Mouse (Mus musculus): ENCODE measurements around the gene Steap1.
A peak's percentile ranks its signal among the peaks of the same experiment; 100 is the strongest.

The Steap1 gene

DNA sequence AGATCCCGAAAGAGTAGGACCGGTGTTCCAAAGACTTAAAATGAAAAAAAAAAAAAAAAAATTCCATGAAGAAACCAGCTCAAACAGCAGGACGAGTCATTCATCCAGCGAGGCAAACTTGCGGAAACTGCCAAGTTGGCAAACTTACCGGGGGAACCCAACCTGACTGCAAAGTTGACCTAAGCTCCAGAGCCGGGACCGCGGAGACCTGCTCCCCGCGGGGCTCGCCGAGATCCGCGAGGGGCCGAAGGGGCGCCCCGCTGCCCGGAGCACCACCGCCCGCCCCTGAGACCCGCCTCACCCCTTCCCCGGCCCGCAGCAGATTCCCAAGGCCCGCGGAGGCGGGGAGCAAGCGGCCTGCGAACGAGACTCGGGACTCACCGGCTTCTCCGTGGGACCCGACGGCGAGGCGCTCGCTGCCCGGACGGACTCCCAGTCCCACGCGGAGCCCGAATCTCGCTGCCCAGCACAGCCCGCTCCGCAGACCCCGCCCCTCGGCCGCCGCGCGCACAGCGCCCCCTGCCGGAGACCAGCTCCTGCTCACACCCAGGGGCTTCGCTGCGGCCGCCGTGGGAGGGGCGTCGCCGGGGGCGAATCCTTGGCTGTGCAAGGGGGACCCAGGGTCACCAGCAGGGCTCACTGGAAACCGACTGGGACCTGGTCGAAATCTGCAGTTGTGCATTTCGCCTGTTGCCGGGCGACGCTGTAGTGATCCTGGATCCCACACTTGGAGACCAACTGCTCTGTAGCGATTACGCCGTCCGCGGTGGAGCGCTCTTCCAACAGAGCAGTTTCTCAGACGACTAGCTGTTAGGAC is at the start of gene Steap1:
TSS of gene Steap1 (minus strand) at position 461 of the 817 bp plus-strand sequence.
- DNase-seq, result peak; percentile 33

DNA sequence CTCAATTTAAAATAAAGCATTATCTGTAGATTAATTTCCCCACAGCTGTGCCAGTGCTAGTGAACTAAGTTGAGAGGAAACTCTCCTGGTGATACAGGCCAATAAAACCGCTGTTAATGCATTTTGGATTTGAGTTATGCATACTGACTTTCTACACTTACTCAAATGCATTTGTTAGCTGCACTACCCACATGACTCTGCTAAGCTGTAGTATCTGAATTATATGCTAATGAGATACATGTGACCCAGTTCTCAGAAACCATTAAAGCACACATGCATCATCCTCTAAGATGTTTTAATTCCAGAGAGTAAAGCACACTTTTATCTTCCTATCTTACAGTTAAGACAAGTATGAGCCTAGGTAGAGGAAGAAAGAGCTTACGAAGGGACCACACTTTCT is 38.0 kb upstream of the Steap1 start:
- DNase-seq, result no peak

DNA sequence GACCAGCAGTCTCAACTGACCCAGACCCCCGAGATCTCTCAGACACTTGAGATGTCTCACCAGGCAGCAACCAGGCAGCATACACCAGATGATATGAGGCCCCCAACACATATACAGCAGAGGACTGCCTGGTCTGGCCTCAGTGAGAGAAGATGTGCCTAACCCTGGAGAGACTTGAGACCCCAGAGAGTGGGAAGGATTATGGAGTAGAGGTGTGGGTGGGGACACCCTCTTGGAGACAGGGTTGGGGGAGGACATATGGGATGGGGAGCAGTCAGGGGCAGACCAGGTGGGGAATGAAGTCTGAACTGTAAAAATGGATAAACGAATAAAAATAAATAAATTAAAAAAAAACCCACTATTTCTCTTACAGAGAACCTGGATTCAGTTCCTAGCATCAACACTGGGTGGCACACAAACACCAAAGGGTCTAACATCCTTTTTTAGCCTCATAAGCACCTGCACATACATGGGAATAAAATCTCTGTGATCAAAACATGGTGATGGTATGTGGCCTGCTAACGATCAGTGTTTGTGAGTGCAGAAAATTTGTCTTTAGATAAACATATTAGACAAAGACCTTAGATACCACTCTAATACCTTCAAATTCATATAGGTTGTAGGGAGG is 7.4 kb upstream of the Steap1 start:
- DNase-seq, result no peak

DNA sequence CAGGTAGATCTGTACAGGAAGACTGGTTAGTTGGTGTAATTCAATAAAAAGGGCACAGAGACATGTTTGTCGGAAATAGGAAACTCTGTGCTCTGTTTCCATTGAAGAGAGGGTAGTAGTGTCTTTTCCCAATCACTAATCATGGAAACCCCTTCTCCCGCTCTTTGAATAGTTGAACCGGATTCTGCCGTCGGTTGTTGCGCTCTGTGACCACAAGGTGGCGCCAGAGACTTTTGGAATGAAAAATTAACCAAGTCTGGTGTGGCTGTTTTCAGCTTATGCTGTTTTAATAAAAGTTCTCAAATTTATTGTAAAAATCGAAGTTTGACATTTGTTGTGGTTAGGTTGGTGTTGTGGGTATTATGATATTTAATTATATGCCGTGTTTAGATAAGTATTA is 5.9 kb upstream of the Steap1 start:
- peak; percentile 6 for DNase-seq

- peak; percentile 12 for DNase-seq
These were observed 671 bp upstream of the Steap1 start for GRCm38 (mm10) chr5:5749772-5750222.

DNA sequence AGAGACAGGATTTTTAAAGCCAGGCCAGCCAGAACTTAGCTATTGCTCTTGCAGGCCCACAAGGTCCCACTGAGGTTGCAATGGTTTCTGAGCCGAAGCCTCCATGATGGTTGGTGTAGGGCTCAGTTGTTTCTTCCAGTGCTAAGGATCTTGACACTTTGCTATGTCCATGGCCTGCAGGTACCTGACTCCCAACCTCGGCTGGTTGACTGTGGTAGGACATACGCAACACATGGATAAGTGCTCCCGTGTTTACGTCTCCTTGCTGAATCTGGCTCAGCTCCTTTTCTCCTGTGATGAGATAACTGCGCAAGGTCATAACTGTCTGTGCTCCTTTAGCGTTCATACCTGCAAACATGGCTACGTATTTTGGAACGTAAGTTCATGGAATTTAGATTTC is 14.7 kb downstream of the Steap1 start:
- no peak for DNase-seq

DNA sequence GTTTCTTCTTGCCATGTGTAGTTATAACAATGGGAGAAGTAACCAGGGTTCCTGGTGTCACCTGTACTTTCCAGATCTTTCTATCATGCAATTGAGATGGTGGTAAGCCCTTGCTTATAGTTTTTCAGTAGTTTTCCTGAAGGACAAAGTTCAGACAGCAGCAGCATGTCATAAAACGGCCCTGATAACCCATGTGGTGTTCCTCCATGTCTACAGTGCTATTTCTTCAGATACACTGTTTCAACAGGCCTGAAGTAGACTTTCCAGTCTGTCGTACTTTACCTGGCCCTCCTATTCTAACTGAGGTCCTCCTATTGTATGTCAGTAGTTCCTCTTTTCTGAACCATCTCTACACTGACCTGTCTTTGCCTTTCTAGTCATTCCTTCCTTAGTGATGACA is 16.3 kb downstream of the Steap1 start:
- no peak for DNase-seq

GRCm38 (mm10) chr5:5732208-5732607 is 16.9 kb downstream of the Steap1 start:
- DNase-seq, result no peak

DNA sequence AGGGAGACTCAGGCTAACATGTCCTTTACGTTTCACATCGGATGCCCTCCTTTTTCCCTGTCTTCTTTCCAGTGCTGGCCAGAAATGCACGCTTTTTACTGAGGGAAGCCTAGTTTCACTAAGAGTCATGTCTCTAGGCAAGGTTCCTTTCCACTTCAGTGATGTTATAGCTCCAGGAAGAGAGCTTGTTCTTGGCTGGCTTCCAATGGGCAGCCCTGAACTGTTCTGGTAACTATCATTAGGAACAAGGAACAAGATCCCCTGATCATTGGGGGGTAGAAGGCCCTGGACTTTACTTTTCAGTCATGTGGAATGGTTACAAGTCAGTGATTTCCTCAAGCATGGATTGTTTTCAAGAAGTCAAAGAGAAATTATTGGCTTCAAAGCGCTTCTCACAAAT is 19.2 kb downstream of the Steap1 start:
- no peak for DNase-seq

DNA sequence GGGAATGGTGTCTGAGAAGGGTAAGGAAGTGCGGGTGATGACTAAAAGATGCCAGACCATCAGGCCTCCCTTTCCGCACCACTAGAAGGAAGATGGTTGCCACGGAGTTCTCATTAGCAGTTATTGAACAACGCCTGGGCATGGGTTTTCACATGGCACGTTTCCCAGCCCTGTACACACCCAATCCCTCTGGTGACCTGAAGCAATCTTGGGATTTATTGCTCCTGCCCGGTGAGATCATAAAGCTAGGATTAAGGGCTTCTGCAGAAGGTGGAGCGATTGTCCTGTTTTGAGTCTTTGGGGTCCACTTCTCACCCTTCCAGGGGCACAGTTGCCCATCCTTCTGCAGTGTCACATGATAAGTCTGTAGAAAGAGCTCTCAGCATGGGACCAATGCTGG is 26.9 kb downstream of the Steap1 start:
- DNase-seq, result no peak

DNA sequence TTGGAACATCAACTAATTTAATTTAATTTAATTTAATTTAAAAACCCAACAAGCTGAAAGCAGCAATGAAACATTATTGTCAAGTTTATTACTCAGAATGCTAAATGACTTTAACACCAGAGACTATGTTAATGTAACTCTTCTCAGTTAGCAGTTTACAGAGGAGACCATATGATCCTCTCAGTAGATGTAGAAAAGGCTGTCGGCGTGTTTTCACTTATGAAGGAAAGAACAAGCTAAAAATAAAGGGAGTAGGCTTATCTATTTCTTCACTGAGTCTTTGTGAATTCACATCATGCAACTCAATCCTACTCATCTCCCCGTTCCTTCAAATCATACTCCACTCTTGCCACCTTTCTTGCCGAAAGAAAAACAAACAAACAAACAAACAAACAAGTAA is 38.1 kb downstream of the Steap1 start:
- no peak for DNase-seq

DNA sequence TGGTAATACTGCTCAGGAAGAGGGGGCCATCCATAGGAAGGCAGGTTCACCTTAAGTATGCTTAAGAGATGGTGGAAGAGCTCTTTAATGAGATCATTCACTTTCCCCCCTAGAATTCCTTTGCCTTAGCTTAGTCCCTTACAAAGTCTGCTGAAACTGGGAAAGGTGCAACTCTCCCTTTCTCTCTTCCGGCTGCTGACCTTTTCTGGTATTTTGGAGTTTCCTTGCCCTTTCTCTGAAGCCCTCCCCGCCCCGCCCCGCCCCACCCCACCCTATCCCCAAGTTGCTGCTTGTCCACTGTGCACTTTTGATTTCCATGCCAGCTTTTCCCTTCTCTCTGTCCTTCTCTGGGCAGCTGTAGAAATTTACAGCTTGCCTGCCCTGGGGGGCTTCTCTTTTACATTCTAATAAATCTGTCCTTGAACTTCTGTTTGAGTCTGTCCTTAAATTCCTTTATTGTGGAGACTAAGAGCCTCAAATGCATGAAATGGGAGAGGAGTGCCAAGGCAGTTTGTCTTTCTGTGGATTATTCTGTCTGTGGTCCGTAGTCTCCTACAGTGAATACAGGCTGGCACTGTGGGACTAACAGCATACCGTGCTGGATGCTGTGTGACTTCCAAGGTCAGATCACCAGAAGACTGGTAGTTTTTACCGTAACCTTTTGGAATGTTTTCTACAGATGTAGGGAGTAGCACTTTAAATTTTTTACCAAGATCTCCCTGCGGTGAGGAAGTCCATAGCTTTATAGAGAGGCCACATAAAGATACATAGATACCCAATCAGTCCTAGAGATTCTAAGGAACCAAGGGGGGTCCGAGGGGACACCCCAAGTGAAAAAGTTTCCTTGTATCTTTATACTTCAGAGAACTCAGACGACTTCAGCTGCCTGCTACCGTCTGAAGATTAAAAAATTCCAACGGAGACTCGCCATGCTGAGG is 41.5 kb downstream of the Steap1 start:
- DNase-seq, result no peak

DNA sequence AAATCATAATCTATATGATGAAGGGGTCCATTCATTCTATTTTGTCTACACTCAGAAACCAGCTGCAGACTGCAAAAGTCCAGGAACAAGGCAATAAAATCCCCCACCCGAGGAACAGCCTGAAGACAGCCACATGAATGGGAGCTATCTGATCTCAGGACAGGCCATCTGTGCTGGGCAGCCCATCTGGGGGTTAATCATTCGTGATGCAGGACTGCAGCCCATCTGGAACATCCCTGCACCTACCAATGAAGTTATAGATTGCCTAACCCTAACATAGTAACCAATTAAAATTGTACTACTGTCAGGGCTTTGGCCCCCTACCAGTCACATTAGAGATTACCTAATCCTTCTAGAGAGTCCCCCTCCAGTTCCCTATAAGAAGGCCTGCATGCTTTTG is 44.1 kb downstream of the Steap1 start:
- DNase-seq, result no peak

DNA sequence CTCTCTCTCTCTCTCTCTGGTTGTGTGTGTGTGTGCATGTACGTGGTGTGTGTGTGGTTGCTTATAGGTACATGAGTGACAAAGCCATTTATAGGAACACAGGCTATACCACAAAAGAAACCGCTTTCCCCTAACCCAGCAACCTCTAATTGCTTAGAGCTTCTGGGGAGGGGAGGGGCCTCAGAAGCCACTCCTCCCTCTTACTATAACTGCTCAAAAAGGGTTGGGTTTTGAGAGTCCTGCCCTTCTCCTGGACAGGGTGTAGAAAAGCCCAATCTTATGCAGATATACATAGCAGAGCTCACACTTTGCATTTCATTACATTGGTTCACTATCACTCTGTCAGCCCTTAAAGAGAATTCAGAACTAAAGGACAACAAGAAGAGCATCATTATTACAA is 48.7 kb downstream of the Steap1 start:
- DNase-seq, result no peak

DNA sequence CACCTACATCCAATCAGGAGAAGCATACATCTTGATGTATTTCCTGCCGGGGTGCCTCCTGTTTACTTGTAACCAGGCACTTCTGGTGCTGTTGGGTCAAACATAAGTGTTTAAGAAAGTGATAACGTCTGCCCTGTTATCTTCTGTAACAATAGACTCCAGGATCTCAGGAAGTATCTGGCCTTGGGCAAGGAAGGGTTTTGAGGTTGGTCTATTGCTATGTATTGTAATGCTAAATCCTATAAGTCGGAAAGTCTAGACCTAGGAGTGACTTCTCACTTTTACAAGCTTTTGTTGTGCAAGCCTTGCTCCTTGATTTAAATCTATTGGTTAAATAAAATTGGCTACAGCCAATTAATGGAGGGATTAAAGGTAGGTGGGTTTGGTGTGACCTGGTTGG is 50.3 kb downstream of the Steap1 start:
- no peak for DNase-seq

DNA sequence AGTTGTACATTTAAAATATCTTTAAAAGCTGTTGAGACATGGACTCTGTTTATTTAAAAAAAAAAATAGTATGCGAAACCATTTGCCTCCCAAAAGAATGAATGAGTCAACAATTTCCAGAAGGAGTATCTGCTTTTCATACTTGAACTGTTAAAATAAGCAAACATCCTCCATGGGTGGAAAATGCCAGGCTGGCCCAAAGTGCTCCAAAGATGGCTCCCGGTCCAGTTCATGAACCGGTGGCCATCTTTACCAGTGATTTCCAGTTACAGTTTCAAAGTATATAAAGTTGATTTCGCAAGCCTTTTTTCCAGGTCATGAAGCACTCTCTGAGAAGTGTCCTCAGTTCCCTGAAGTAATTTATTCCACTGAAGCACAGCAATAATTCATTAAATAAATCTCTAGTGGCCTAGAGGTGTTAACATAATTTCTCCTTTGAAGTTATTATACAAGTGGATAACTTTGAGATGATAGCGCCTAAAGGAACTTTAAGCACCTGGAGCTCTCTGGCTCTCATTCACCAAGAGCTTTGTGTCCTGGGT is 53.7 kb downstream of the Steap1 start:
- DNase-seq, result no peak

DNA sequence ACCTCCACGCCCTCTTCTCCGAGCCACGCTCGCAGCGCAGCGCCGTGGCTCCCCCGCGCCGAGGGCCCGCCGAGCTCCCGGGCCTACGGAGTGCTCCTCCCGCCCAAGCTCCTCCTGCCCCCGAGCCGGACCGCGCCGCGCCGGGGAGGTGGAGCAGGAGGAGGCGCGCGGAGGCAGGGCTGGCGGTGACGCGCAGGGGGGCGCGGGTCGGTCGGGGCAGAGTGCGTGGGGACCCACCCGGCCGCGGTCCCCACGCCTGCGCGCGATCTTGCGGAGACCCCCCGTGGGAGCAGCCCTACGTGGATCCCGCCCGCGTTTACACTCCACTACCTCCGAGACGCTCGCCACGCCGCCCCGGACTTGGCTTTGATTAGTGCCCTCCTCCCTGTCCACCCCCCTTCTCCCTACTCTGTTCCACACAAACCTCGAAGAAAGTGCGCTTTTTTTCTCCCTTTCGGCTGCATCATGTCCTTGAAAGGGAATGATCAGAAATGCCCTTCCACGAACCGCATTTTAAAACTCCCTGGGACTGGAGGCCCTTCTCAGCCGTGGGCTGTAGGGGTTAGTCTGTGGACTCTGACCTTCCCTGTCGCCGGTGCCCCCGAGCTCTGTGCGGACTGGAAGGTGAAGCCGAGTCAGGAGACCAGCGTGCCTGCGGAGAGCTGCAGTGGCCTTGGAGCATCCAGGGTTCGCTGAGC is 55.0 kb downstream of the Steap1 start, which contains the start of gene Steap2:
TSS of gene Steap2 (minus strand) at position 623 of the 698 bp plus-strand sequence.
- DNase-seq, result no peak

DNA sequence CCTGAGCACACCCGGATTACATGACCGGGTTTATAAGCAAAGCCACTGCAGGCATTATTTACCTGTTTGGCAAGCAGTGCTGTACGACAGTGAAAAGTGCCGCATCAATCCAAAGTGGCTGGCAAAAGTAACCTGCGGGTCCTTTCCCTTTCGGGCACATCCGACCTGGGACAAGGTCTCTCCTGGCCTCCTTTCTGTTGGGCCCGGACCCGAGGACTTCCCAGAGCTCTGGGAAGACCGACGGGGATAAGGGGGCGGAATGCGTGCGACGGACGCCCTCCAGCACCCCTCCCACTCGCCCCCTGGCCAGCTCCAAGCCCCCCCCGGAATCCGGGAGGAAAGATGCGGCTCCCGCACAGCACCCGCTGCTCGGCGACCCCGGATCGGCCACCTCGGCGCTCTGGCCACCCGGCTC is 55.6 kb downstream of the Steap1 start:
- DNase-seq, result no peak

DNA sequence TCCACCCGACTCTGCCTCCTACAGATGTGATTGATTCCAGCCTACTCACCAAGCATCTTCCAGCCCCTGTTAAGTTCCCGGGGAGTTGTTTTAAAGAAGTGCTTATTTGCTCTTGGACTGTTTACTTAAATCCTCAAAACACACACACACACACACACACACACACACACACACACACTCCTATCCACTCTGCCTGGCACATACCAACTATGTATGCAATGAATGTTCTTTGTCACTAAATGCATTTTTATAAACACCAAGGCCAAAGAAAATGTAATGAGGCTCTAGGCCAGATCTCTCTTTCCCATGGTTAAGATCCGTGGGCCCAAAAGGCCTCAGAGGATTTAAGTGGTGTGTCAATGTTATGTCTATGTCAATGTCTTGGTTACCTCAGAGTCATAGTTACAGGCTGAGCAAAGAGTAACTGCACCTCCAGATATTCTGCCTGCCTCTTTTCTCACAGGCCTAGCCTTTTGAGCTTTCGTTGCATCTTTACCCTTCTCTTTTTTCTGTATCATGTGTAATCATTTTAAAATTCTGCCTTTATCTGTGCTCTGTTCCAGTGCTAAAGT is 56.9 kb downstream of the Steap1 start:
- DNase-seq, result no peak

DNA sequence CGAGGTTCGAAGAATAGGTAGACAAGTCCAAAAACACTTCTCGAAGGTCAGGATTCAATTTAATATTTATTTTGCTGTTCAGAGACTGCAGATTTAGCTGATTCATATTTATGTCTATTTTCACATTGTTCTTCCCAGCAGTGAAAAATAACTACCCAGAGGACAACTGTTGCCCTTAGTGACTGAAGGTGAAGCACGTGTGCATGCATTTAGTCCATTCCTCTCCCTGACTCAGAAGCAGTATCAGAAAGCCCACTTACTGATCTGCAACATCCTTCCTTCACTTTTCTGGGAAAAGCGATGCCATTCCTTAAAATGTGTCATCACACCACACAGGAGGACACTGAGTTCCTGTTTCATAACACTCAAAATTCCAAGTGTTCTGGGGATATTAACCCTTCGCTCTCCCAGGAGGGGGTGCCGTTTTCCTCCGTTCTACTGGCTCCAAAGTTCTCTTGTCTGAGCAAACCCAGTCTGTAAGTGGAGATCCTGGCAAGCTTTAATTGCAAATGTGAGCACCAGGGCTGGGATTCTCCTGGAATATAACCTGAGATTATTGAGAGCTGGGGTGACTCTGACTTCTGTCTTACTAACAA is 60.1 kb downstream of the Steap1 start:
- no peak for DNase-seq

- no peak for DNase-seq
These were observed 60.9 kb downstream of the Steap1 start for GRCm38 (mm10) chr5:5688228-5688627.

DNA sequence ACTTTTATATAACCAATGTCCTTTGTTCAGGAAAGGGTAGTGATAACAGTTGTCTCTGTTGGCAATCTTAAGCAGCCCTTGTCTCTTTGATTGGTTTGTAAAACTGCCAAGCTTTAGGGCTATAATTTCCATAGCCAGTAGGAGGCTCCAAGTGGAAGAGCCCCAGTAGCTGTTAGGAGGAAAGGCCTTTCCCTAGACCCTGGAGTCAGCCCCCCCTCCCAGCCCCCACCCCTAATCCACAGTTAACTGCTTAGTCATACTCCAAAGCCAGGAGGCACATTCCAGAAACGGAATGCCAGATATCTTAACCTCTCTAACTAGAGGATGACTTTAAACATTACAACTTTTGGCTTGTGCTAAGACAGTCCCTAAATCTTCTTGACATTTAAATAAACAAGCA is 62.2 kb downstream of the Steap1 start:
- DNase-seq, result no peak
